Mouse (Mus musculus) myocyte (in vitro differentiated cells): Measurements from ENCODE around the gene Nol3.
A peak's percentile ranks its signal among the peaks of the same experiment; 100 is the strongest.

ENCODE experiments used
- CEBPB ChIP-seq: IDR thresholded peaks from 2 replicates; pipeline ENCODE4 v1.6.1; 2011; ENCODE audit warnings: mild to moderate bottlenecking, moderate library complexity; ENCODE audit not compliant: poor library complexity, insufficient read depth, severe bottlenecking
- E2F4 ChIP-seq: IDR thresholded peaks from one replicate; pipeline ENCODE4 v1.6.1; 2011; ENCODE audit warnings: mild to moderate bottlenecking, control low read depth, moderate library complexity; ENCODE audit not compliant: insufficient read depth
- MAX ChIP-seq: IDR thresholded peaks from one replicate; pipeline ENCODE4 v1.6.1; 2011; ENCODE audit warnings: low read depth, mild to moderate bottlenecking, control low read depth
- MYOG ChIP-seq, 3 experiments: IDR thresholded peaks; one replicate each; pipeline ENCODE4 v1.6.1; 2011; ENCODE audit warnings: control low read depth in 2 of 3, low read depth in 2 of 3, mild to moderate bottlenecking in 2 of 3; ENCODE audit not compliant: insufficient read length in 2 of 3, control insufficient read depth in 1 of 3, insufficient read depth in 1 of 3
- POLR2A ChIP-seq: IDR thresholded peaks from one replicate; pipeline ENCODE4 v1.6.1; 2011; ENCODE audit warnings: low read depth, mild to moderate bottlenecking, control low read depth, moderate library complexity; ENCODE audit not compliant: insufficient read length
- REST ChIP-seq: IDR thresholded peaks from one replicate; pipeline ENCODE4 v1.6.1; 2011; ENCODE audit warnings: mild to moderate bottlenecking, control low read depth, moderate library complexity; ENCODE audit not compliant: insufficient read depth, insufficient read length
- SRF ChIP-seq: IDR thresholded peaks from one replicate; pipeline ENCODE4 v1.6.1; 2011; ENCODE audit warnings: low read depth; ENCODE audit not compliant: control insufficient read depth, insufficient read length
- TCF12 ChIP-seq: IDR thresholded peaks from one replicate; pipeline ENCODE4 v1.6.1; 2011; ENCODE audit warnings: mild to moderate bottlenecking, control low read depth; ENCODE audit not compliant: poor library complexity, insufficient read depth, severe bottlenecking
- TCF3 ChIP-seq: IDR thresholded peaks from one replicate; pipeline ENCODE4 v1.6.1; 2011; ENCODE audit warnings: low read depth, control low read depth; ENCODE audit not compliant: insufficient read length
- USF1 ChIP-seq: IDR thresholded peaks from one replicate; pipeline ENCODE4 v1.6.1; 2011; ENCODE audit warnings: low read depth, mild to moderate bottlenecking, control low read depth, moderate library complexity

DNA sequence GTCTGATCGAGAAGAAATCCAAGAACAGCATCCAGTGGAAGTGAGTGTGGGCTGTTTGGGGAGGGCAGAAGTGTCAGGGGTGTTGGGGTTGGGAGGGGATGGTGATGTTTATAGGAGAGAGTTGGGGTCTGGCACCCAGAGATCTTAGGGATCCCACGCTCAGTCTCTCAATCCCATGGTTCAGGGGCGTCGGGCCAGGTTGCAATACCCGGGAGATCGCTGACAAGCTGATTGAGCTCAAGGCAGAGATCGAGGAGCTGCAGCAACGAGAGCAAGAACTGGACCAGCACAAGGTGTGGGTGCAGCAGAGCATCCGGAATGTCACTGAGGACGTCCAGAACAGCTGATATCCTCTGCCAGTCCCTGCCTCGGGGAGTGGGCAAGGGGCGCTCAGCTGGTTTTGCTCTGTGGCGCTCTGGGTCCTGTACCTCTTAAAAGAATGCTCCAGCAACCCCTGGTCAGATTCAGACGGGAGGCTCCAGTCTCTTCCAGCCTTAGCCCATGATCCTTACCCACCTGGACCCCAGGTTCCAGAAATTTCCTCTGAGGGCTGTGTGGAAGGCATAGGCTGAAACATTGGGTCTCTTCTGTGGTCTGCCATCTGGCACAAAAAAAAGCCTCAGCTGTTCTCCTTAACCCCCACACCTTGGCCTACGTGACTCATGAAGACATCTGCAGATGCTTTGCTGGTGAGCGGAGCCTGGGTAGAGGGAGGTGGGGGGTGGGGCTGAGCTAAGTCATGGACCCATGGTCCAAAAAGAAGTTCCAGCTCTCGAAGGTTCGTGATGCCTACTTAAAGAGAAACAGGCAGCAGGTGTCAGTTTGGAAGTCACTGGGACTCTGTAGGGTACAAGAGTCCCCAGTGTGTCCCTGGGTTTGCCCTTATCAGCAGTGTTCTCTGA, 22.7 kb downstream of the Nol3 start:
- TF ChIP-seq POLR2A (peak; percentile 33), USF1 (no peak), REST (no peak), MAX (no peak), SRF (no peak), CEBPB (no peak), TCF3 (no peak), E2F4 (no peak), MYOG (IDR thresholded peaks at IDR 0.05; ENCODE audit: control insufficient read depth in 1 of 3, insufficient read depth in 1 of 3, insufficient read length in 2 of 3, low read depth in 2 of 3) (peak; percentile 64 to 92 (median 69)), TCF12 (peak; percentile 96)
